Mouse (Mus musculus) forebrain, embryonic 13.5 days (tissue): ENCODE data around the gene Lrrc4. TPM values are rescaled to one million over a fixed set of nuclear protein-coding genes. Genes with fewer than 3 reads are reported as not detected.

Experiments used
- ATAC-seq: fragments of 200-750 bp; cut with Nextera tagmentation; 2 replicates; pipeline ENCODE4 v1.8.0; 2017
- H3K27ac ChIP-seq: fragments of 300-500 bp; sonication (generic); 2 replicates; pipeline ENCODE4 v1.5.1; 2015; ENCODE audit warnings: inconsistent platforms, mild to moderate bottlenecking, moderate library complexity
- H3K27me3 ChIP-seq: fragments of 300-500 bp; sonication (generic); 2 replicates; pipeline ENCODE4 v1.6.1; 2015; ENCODE audit warnings: mild to moderate bottlenecking, inconsistent platforms
- H3K36me3 ChIP-seq: fragments of 300-500 bp; sonication (generic); 2 replicates; pipeline ENCODE4 v1.6.1; 2015; ENCODE audit warnings: mild to moderate bottlenecking, inconsistent platforms; ENCODE audit not compliant: poor library complexity, severe bottlenecking
- H3K4me1 ChIP-seq: fragments of 300-500 bp; sonication (generic); 2 replicates; pipeline ENCODE4 v1.6.1; 2015; ENCODE audit warnings: inconsistent platforms
- H3K4me2 ChIP-seq: fragments of 300-500 bp; sonication (generic); 2 replicates; pipeline ENCODE4 v1.6.1; 2015; ENCODE audit warnings: inconsistent platforms, mild to moderate bottlenecking, moderate library complexity
- H3K4me3 ChIP-seq: fragments of 300-500 bp; sonication (generic); 2 replicates; pipeline ENCODE4 v1.5.1; 2015; ENCODE audit warnings: mild to moderate bottlenecking, inconsistent platforms
- H3K9ac ChIP-seq: fragments of 300-500 bp; sonication (generic); 2 replicates; pipeline ENCODE4 v1.6.1; 2015; ENCODE audit warnings: mild to moderate bottlenecking, inconsistent platforms
- H3K9me3 ChIP-seq: fragments of 300-500 bp; sonication (generic); replicated peaks from 2 replicates; pipeline ENCODE4 v1.6.1; 2016; ENCODE audit warnings: inconsistent platforms
- WGBS: fragments of 180-500 bp; shearing (Covaris S2); methylation state at CpG from one replicate; pipeline ENCODE4 v1.1.7; 2015; 5-methylcytosine and 5-hydroxymethylcytosine counted together
- polyA plus RNA-seq: library from polyadenylated mRNA; unstranded; fragments of >200 nt; fragmentation: Nextera tagmentation; extraction: Ambion mirVana; gene quantifications from 2 replicates; pipeline ENCODE4 v1.2.1, GENCODE M21; 2015

Lrrc4 gene
- polyA plus RNA-seq, 1 experiment from 2014 or later, result 4.3 TPM

- ATAC-seq, result peak; percentile 41; the same call in 1 of the 2 replicates
- H3K4me3 ChIP-seq, result no peak overlapping the region
- H3K9ac ChIP-seq, result 0 out of 2 replicates have a peak overlapping the region, but pooled peaks have one; percentile 14
- H3K36me3 ChIP-seq, result no peaks in the 10 kb centered on the region
- no peak overlapping the region for H3K4me2 ChIP-seq
- peaks cover 39% of the 10 kb centered on the region for H3K27me3 ChIP-seq
- H3K27ac ChIP-seq, result peak overlapping the region; percentile 38; the same call in 1 of the 2 replicates
- 12% methylated on average over 3 of the region's 3 CpGs for WGBS
- peaks cover 55% of the 10 kb centered on the region for H3K4me1 ChIP-seq
- no peaks in the 10 kb centered on the region for H3K9me3 ChIP-seq
Measured at GRCm38 (mm10) chr6:28853164-28853563, 21.6 kb upstream of the Lrrc4 start.

GRCm38 (mm10) chr6:28852342-28852741 is 20.8 kb upstream of the Lrrc4 start:
- H3K4me2 ChIP-seq, result no peak overlapping the region
- peaks cover 59% of the 10 kb centered on the region for H3K4me1 ChIP-seq
- H3K27ac ChIP-seq, result no peak overlapping the region
- H3K9ac ChIP-seq, result 0 out of 2 replicates have a peak overlapping the region, but pooled peaks have one; percentile 12
- H3K9me3 ChIP-seq, result no peaks in the 10 kb centered on the region
- 69% methylated on average over 7 of the region's 7 CpGs for WGBS
- H3K27me3 ChIP-seq, result peaks cover 39% of the 10 kb centered on the region
- ATAC-seq, result no peak
- H3K4me3 ChIP-seq, result no peak overlapping the region
- no peaks in the 10 kb centered on the region for H3K36me3 ChIP-seq

GRCm38 (mm10) chr6:28850326-28850900 is 18.9 kb upstream of the Lrrc4 start:
- Histone ChIP-seq H3K4me3 (no peak overlapping the region), H3K4me2 (no peak overlapping the region), H3K27ac (no peak overlapping the region), H3K36me3 (no peaks in the 10 kb centered on the region), H3K9me3 (no peaks in the 10 kb centered on the region), H3K4me1 (peaks cover 61% of the 10 kb centered on the region), H3K27me3 (peaks cover 23% of the 10 kb centered on the region), H3K9ac (no peak overlapping the region)
- WGBS, result 89% methylated on average over 9 of the region's 9 CpGs
- no peak for ATAC-seq

GRCm38 (mm10) chr6:28849317-28849716 is 17.8 kb upstream of the Lrrc4 start:
- H3K9me3 ChIP-seq, result no peaks in the 10 kb centered on the region
- H3K9ac ChIP-seq, result no peak overlapping the region
- H3K4me1 ChIP-seq, result peaks cover 55% of the 10 kb centered on the region
- 20% methylated on average over 3 of the region's 3 CpGs for whole genome bisulfite sequencing
- H3K36me3 ChIP-seq, result no peaks in the 10 kb centered on the region
- ATAC-seq, result no peak
- no peak overlapping the region for H3K27ac ChIP-seq
- H3K4me2 ChIP-seq, result no peak overlapping the region
- no peak overlapping the region for H3K4me3 ChIP-seq
- H3K27me3 ChIP-seq, result peaks cover 19% of the 10 kb centered on the region

GRCm38 (mm10) chr6:28848891-28849290 is 17.3 kb upstream of the Lrrc4 start:
- Histone ChIP-seq H3K4me2 (no peak overlapping the region), H3K4me1 (peaks cover 55% of the 10 kb centered on the region), H3K36me3 (no peaks in the 10 kb centered on the region), H3K4me3 (no peak overlapping the region), H3K27ac (no peak overlapping the region), H3K9me3 (no peaks in the 10 kb centered on the region), H3K27me3 (peaks cover 19% of the 10 kb centered on the region), H3K9ac (0 out of 2 replicates have a peak overlapping the region, but pooled peaks have one; percentile 2)
- WGBS, result 64% methylated on average over 9 of the region's 9 CpGs
- ATAC-seq, result no peak

GRCm38 (mm10) chr6:28848285-28848794 is 16.8 kb upstream of the Lrrc4 start:
- peaks cover 19% of the 10 kb centered on the region for H3K27me3 ChIP-seq
- H3K4me1 ChIP-seq, result peaks cover 51% of the 10 kb centered on the region
- no peak overlapping the region for H3K4me2 ChIP-seq
- H3K36me3 ChIP-seq, result no peaks in the 10 kb centered on the region
- no peak overlapping the region for H3K27ac ChIP-seq
- H3K4me3 ChIP-seq, result no peak overlapping the region
- whole genome bisulfite sequencing, result 53% methylated on average over 6 of the region's 6 CpGs
- 0 out of 2 replicates have a peak overlapping the region, but pooled peaks have one; percentile 2 for H3K9ac ChIP-seq
- H3K9me3 ChIP-seq, result no peaks in the 10 kb centered on the region
- ATAC-seq, result no peak

DNA sequence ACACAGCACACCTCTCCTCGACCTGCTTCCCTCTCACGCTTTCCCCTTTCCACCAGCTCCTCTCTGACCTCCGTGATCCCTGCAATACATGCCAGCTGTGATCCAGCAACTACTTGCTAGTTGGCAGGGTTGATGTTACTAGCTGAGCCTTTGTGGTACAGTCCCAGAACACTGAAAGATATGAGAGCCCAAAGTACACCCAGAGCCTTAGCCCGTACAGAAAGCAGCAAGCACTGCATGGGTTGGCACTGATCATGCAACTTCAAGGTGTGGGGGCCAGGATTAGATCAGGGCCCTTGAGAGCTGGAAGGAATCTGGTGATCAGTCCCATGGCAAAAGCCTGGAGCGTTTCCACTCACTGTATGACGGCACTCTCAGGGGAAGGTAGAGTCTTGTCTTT is 16.1 kb upstream of the Lrrc4 start:
- H3K4me1 ChIP-seq, result peaks cover 52% of the 10 kb centered on the region
- no peak overlapping the region for H3K4me3 ChIP-seq
- H3K27me3 ChIP-seq, result peaks cover 19% of the 10 kb centered on the region
- 59% methylated on average over 6 of the region's 6 CpGs for WGBS
- H3K36me3 ChIP-seq, result no peaks in the 10 kb centered on the region
- 0 out of 2 replicates have a peak, but pooled peaks have one; percentile 11 for ATAC-seq
- no peaks in the 10 kb centered on the region for H3K9me3 ChIP-seq
- H3K9ac ChIP-seq, result no peak overlapping the region
- H3K27ac ChIP-seq, result no peak overlapping the region
- no peak overlapping the region for H3K4me2 ChIP-seq

DNA sequence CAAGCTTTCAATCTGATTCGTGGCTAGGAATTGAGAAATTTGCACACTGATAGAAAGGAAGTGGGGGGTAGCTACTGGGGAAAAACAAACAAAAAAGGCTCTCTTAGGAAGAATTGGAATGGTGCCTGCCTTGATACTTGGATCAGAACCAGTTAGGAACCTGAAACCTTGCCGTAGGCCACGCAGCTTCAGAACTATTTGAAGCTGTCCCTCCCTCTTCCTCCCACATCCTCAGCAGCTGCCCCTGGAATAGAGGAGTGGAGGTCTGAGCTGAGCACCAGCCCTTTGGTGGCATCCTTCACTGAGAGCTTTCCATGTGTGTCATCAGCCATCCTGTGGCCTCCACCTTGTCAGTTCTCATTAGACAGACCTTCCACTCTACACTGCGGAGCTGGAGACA is 14.1 kb upstream of the Lrrc4 start:
- Histone ChIP-seq H3K4me1 (peaks cover 64% of the 10 kb centered on the region), H3K36me3 (no peaks in the 10 kb centered on the region), H3K4me2 (no peak overlapping the region), H3K27ac (no peak overlapping the region), H3K9me3 (no peaks in the 10 kb centered on the region), H3K4me3 (no peak overlapping the region), H3K9ac (no peak overlapping the region), H3K27me3 (peaks cover 2% of the 10 kb centered on the region; the same call in 1 of the 2 replicates)
- 34% methylated on average over 4 of the region's 4 CpGs for WGBS
- no peak for ATAC-seq

- Histone ChIP-seq H3K4me3 (no peak overlapping the region), H3K9me3 (no peaks in the 10 kb centered on the region), H3K36me3 (no peaks in the 10 kb centered on the region), H3K4me1 (peaks cover 50% of the 10 kb centered on the region), H3K9ac (peak overlapping the region; percentile 16; the same call in 1 of the 2 replicates), H3K27me3 (no peaks in the 10 kb centered on the region; the same call in 1 of the 2 replicates), H3K4me2 (peak overlapping the region; percentile 27), H3K27ac (peak overlapping the region; percentile 84)
- WGBS, result 15% methylated on average over 4 of the region's 4 CpGs
- ATAC-seq, result peak; percentile 94
Measured at GRCm38 (mm10) chr6:28842375-28843276, 11.1 kb upstream of the Lrrc4 start.

DNA sequence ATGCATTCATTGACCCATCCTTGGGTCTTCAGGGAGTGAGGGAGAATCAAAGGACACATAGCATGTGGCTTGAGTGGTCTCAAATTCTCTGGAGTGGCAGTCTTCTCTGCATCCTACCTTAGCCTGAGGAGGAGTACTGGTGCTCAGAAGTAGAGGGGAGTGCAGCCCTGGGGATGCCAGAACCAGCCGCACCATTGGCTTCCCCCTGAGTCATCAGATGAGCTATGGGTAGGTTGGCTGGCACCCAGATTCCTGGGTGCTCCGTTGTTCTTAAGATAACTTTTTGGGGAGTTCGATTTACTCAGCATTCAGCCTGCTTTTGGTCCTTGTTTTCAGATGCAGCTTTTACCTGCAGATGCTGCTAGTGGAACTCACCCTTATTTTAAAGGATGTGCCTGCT is 10.0 kb upstream of the Lrrc4 start:
- H3K4me2 ChIP-seq, result no peak overlapping the region
- no peak for ATAC-seq
- peaks cover 48% of the 10 kb centered on the region for H3K4me1 ChIP-seq
- no peaks in the 10 kb centered on the region for H3K36me3 ChIP-seq
- no peak overlapping the region for H3K9ac ChIP-seq
- H3K27me3 ChIP-seq, result no peaks in the 10 kb centered on the region
- H3K4me3 ChIP-seq, result no peak overlapping the region
- 83% methylated on average over 3 of the region's 3 CpGs for WGBS
- H3K9me3 ChIP-seq, result no peaks in the 10 kb centered on the region
- H3K27ac ChIP-seq, result no peak overlapping the region

DNA sequence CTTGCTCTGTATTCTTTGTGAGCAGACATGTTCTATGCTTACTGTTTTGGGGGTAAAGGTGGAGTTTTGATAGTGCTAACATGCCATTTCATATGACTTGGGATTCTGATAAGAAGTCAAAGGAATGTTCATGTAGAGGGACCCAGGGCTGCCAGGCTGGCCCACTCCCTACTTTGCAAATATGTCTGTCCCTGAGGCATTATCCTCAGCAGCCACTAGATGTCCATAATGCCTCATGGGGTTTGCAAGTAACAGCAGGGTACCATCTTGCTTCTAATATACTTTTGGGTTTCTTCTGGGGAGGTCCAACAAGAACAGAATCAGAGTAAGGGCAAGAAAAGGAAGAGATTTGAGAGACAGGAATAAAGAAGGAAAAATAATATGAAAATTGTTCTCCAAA is 5.1 kb upstream of the Lrrc4 start:
- Histone ChIP-seq H3K9ac (no peak overlapping the region), H3K27ac (no peak overlapping the region), H3K4me1 (peaks cover 27% of the 10 kb centered on the region), H3K4me2 (no peak overlapping the region), H3K36me3 (no peaks in the 10 kb centered on the region), H3K9me3 (no peaks in the 10 kb centered on the region), H3K27me3 (0 out of 2 replicates have a peak, but pooled peaks cover 10% of the 10 kb centered on the region), H3K4me3 (no peak overlapping the region)
- ATAC-seq, result no peak

GRCm38 (mm10) chr6:28834046-28834445 is 2.5 kb upstream of the Lrrc4 start:
- 28% methylated on average over 2 of the region's 2 CpGs for WGBS

More at GRCm38 (mm10) chr6:28834046-28834445, 2.5 kb upstream of the Lrrc4 start:
- Histone ChIP-seq H3K4me3 (peak overlapping the region; percentile 78), H3K4me2 (peak overlapping the region; percentile 99), H3K36me3 (peaks cover 8% of the 10 kb centered on the region; the same call in 1 of the 2 replicates), H3K9me3 (no peaks in the 10 kb centered on the region), H3K27me3 (0 out of 2 replicates have a peak, but pooled peaks cover 10% of the 10 kb centered on the region), H3K4me1 (peaks cover 37% of the 10 kb centered on the region), H3K9ac (peak overlapping the region; percentile 94), H3K27ac (no peak overlapping the region)
- ATAC-seq, result no peak
